Mouse (Mus musculus) myocyte (in vitro differentiated cells): ENCODE measurements around the gene Hint1.
"Not testable (repeated sequence)": the region's sequence is repeated elsewhere in the genome, so short reads cannot be mapped to it uniquely, and the experiment has no call there.

ENCODE experiments used
- CEBPB ChIP-seq: IDR thresholded peaks from 2 replicates; pipeline ENCODE4 v1.6.1; 2011; ENCODE audit warnings: mild to moderate bottlenecking, moderate library complexity; ENCODE audit not compliant: poor library complexity, insufficient read depth, severe bottlenecking
- E2F4 ChIP-seq: IDR thresholded peaks from one replicate; pipeline ENCODE4 v1.6.1; 2011; ENCODE audit warnings: mild to moderate bottlenecking, control low read depth, moderate library complexity; ENCODE audit not compliant: insufficient read depth
- MAX ChIP-seq: IDR thresholded peaks from one replicate; pipeline ENCODE4 v1.6.1; 2011; ENCODE audit warnings: low read depth, mild to moderate bottlenecking, control low read depth
- MYOD1 ChIP-seq, 3 experiments: IDR thresholded peaks; one replicate each; pipeline ENCODE4 v1.6.1; 2011; ENCODE audit warnings: control low read depth in 2 of 3, low read depth in 2 of 3, mild to moderate bottlenecking in 2 of 3, moderate library complexity in 1 of 3; ENCODE audit not compliant: insufficient read length in 2 of 3, control insufficient read depth in 1 of 3
- MYOG ChIP-seq, 3 experiments: IDR thresholded peaks; one replicate each; pipeline ENCODE4 v1.6.1; 2011; ENCODE audit warnings: control low read depth in 2 of 3, low read depth in 2 of 3, mild to moderate bottlenecking in 2 of 3; ENCODE audit not compliant: insufficient read length in 2 of 3, control insufficient read depth in 1 of 3, insufficient read depth in 1 of 3
- POLR2A ChIP-seq: IDR thresholded peaks from one replicate; pipeline ENCODE4 v1.6.1; 2011; ENCODE audit warnings: low read depth, mild to moderate bottlenecking, control low read depth, moderate library complexity; ENCODE audit not compliant: insufficient read length
- POLR2AphosphoS2 ChIP-seq: IDR thresholded peaks from one replicate; pipeline ENCODE4 v1.6.1; 2011; ENCODE audit warnings: low read depth, control low read depth; ENCODE audit not compliant: insufficient read length
- REST ChIP-seq: IDR thresholded peaks from one replicate; pipeline ENCODE4 v1.6.1; 2011; ENCODE audit warnings: mild to moderate bottlenecking, control low read depth, moderate library complexity; ENCODE audit not compliant: insufficient read depth, insufficient read length
- SRF ChIP-seq: IDR thresholded peaks from one replicate; pipeline ENCODE4 v1.6.1; 2011; ENCODE audit warnings: low read depth; ENCODE audit not compliant: control insufficient read depth, insufficient read length
- TCF12 ChIP-seq: IDR thresholded peaks from one replicate; pipeline ENCODE4 v1.6.1; 2011; ENCODE audit warnings: mild to moderate bottlenecking, control low read depth; ENCODE audit not compliant: poor library complexity, insufficient read depth, severe bottlenecking
- TCF3 ChIP-seq: IDR thresholded peaks from one replicate; pipeline ENCODE4 v1.6.1; 2011; ENCODE audit warnings: low read depth, control low read depth; ENCODE audit not compliant: insufficient read length
- USF1 ChIP-seq: IDR thresholded peaks from one replicate; pipeline ENCODE4 v1.6.1; 2011; ENCODE audit warnings: low read depth, mild to moderate bottlenecking, control low read depth, moderate library complexity

DNA sequence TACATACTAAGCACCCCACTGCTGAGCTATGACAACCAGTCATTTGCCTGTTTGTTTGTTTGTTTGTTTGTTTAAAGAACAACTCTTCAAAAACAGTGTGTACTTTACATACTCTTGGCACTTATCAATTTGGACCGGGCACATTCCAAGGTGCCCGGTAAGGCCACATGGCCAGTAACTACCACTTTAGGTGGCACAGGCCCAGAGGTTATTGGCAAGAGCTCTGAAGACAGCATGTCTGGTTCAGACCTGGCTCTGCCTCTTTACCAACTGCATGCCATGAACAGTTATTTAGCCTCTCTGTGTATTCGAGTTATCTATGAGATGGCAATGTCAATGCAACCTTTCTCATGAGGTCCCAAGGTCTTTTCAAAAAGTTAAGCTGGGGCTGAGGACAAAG is 30.5 kb downstream of the Hint1 start:
- not testable (repeated sequence) for TF ChIP-seq MYOG (IDR thresholded peaks at IDR 0.05; ENCODE audit: control insufficient read depth in 1 of 3, insufficient read depth in 1 of 3, insufficient read length in 2 of 3, low read depth in 2 of 3); TCF12; MAX; MYOD1 (IDR thresholded peaks at IDR 0.05; ENCODE audit: control insufficient read depth in 1 of 3, insufficient read length in 2 of 3, low read depth in 2 of 3); POLR2A; TCF3; USF1; POLR2AphosphoS2; REST; E2F4; SRF; CEBPB
